Mouse (Mus musculus): Measurements from ENCODE around the gene Vav1. TPM values are rescaled to one million over a fixed set of nuclear protein-coding genes. Genes with fewer than 3 reads are reported as not detected.

The Vav1 gene
- total and polyA plus RNA-seq, 3 experiments, result 1.9 to 2.2 (median 2.0) TPM

DNA sequence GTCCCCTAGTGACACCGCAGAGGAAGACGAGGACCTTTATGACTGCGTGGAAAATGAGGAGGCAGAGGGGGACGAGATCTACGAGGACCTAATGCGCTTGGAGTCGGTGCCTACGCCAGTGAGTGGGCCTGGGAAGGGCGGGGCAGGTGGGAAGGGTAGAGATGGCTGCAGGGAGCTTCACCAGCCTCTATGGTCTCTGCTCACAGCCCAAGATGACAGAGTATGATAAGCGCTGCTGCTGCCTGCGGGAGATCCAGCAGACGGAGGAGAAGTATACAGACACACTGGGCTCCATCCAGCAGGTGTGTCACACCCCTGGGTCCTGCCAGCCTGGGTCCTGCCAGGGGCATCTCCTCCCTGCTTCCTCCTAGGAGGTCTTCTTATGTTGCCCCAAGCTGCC, 18.1 kb downstream of the Vav1 start:
- Histone ChIP-seq H3K4me1 (ENCODE audit: control insufficient read depth, insufficient read depth, low read length) (no peaks in the 10 kb centered on the region), H3K9ac (ENCODE audit: low read depth, low read length) (no peak overlapping the region), H3K36me3 (ENCODE audit: control insufficient read depth, insufficient read depth, low read length) (no peaks in the 10 kb centered on the region), H3K27ac (no peak overlapping the region), H3K79me2 (replicated peaks; ENCODE audit: control insufficient read depth, insufficient read depth, low read length) (no peaks in the 10 kb centered on the region), H3K4me3 (no peak overlapping the region), H3K27me3 (ENCODE audit: control insufficient read depth, insufficient read depth, low read length) (no peaks in the 10 kb centered on the region)
- intact Hi-C loops (cut with DNase I), result no loop called here
- TF ChIP-seq EP300 (IDR thresholded peaks at IDR 0.05; ENCODE audit: insufficient read depth, low read depth, low read length) (no peak), CTCF (IDR thresholded peaks at IDR 0.05) (no peak), POLR2A (IDR thresholded peaks at IDR 0.05; ENCODE audit: insufficient read depth, low read depth, low read length) (no peak)
- WGBS, result 83% methylated on average over 12 of the region's 12 CpGs
- DNase-seq, result no peak

GRCm38 (mm10) chr17:57305593-57305992, 26.7 kb downstream of the Vav1 start:
- Histone ChIP-seq H3K27me3 (ENCODE audit: control insufficient read depth, insufficient read depth, low read length) (no peaks in the 10 kb centered on the region), H3K36me3 (ENCODE audit: control insufficient read depth, insufficient read depth, low read length) (no peaks in the 10 kb centered on the region), H3K27ac (no peak overlapping the region), H3K9ac (ENCODE audit: low read depth, low read length) (no peak overlapping the region), H3K4me3 (no peak overlapping the region), H3K4me1 (ENCODE audit: control insufficient read depth, insufficient read depth, low read length) (no peaks in the 10 kb centered on the region), H3K79me2 (replicated peaks; ENCODE audit: control insufficient read depth, insufficient read depth, low read length) (no peaks in the 10 kb centered on the region)
- DNase-seq, result no peak
- WGBS, result 63% methylated on average over 4 of the region's 4 CpGs
- TF ChIP-seq CTCF (IDR thresholded peaks at IDR 0.05), result no peak
- no peak for TF ChIP-seq POLR2A (IDR thresholded peaks at IDR 0.05; ENCODE audit: insufficient read depth, low read depth, low read length)
- TF ChIP-seq EP300 (IDR thresholded peaks at IDR 0.05; ENCODE audit: insufficient read depth, low read depth, low read length), result no peak
- intact Hi-C loops (cut with DNase I), result no loop called here

- H3K4me3 ChIP-seq, result no peak overlapping the region
- no peak overlapping the region for H3K9ac ChIP-seq (ENCODE audit: low read depth, low read length)
- 64% methylated on average over 6 of the region's 6 CpGs for WGBS
- H3K27ac ChIP-seq, result no peak overlapping the region
- no peaks in the 10 kb centered on the region for H3K79me2 ChIP-seq (replicated peaks; ENCODE audit: control insufficient read depth, insufficient read depth, low read length)
- no peak for TF ChIP-seq EP300 (IDR thresholded peaks at IDR 0.05; ENCODE audit: insufficient read depth, low read depth, low read length)
- TF ChIP-seq POLR2A (IDR thresholded peaks at IDR 0.05; ENCODE audit: insufficient read depth, low read depth, low read length), result no peak
- TF ChIP-seq CTCF (IDR thresholded peaks at IDR 0.05), result no peak
- H3K27me3 ChIP-seq (ENCODE audit: control insufficient read depth, insufficient read depth, low read length), result no peaks in the 10 kb centered on the region
- DNase-seq, result no peak
- H3K4me1 ChIP-seq (ENCODE audit: control insufficient read depth, insufficient read depth, low read length), result no peaks in the 10 kb centered on the region
- no peaks in the 10 kb centered on the region for H3K36me3 ChIP-seq (ENCODE audit: control insufficient read depth, insufficient read depth, low read length)
- intact Hi-C loops (cut with DNase I), result no loop called here
Observed at GRCm38 (mm10) chr17:57307074-57307473, 28.2 kb downstream of the Vav1 start.

GRCm38 (mm10) chr17:57311801-57312200, 32.9 kb downstream of the Vav1 start:
- intact Hi-C loops (cut with DNase I), result no loop called here
- Histone ChIP-seq H3K27me3 (ENCODE audit: control insufficient read depth, insufficient read depth, low read length) (no peaks in the 10 kb centered on the region), H3K9ac (ENCODE audit: low read depth, low read length) (no peak overlapping the region), H3K79me2 (replicated peaks; ENCODE audit: control insufficient read depth, insufficient read depth, low read length) (no peaks in the 10 kb centered on the region), H3K4me1 (ENCODE audit: control insufficient read depth, insufficient read depth, low read length) (no peaks in the 10 kb centered on the region), H3K36me3 (ENCODE audit: control insufficient read depth, insufficient read depth, low read length) (no peaks in the 10 kb centered on the region), H3K4me3 (no peak overlapping the region), H3K27ac (no peak overlapping the region)
- TF ChIP-seq CTCF (IDR thresholded peaks at IDR 0.05), result no peak
- WGBS, result 35% methylated on average over 13 of the region's 13 CpGs
- DNase-seq, result no peak

GRCm38 (mm10) chr17:57327615-57328014, 48.7 kb downstream of the Vav1 start:
- Histone ChIP-seq H3K9ac (ENCODE audit: low read depth, low read length) (no peak overlapping the region), H3K36me3 (ENCODE audit: control insufficient read depth, insufficient read depth, low read length) (no peaks in the 10 kb centered on the region), H3K27ac (no peak overlapping the region), H3K4me3 (no peak overlapping the region), H3K4me1 (ENCODE audit: control insufficient read depth, insufficient read depth, low read length) (no peaks in the 10 kb centered on the region), H3K27me3 (ENCODE audit: control insufficient read depth, insufficient read depth, low read length) (no peaks in the 10 kb centered on the region), H3K79me2 (replicated peaks; ENCODE audit: control insufficient read depth, insufficient read depth, low read length) (no peaks in the 10 kb centered on the region)
- WGBS, result 32% methylated on average over 8 of the region's 8 CpGs
- TF ChIP-seq EP300 (IDR thresholded peaks at IDR 0.05; ENCODE audit: insufficient read depth, low read depth, low read length), result no peak
- no peak for TF ChIP-seq POLR2A (IDR thresholded peaks at IDR 0.05; ENCODE audit: insufficient read depth, low read depth, low read length)
- TF ChIP-seq CTCF (IDR thresholded peaks at IDR 0.05), result no peak
- intact Hi-C loops (cut with DNase I), result no loop called here
- no peak for DNase-seq

DNA sequence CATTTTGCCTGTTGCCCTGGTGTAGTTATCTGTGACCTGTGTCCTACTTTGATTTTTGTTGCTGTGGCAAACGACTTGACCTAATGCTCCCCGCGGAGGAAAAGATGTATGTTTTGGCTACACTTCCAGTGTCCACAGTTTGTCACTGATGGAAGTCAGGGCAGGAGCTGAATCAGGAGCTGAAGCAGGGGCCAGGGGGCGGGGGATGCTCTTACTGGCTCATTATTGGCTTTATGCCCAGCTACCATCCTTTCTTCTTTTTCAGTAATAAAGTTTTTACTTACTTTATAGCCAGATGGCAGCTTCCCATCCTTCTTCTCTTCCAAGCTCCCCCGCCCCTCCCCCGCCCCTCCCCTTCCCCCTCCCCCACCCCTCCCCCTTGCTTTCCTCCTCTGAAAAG, 50.0 kb downstream of the Vav1 start:
- WGBS, result 17% methylated on average over 6 of the region's 6 CpGs
- no peak for TF ChIP-seq POLR2A (IDR thresholded peaks at IDR 0.05; ENCODE audit: insufficient read depth, low read depth, low read length)
- TF ChIP-seq EP300 (IDR thresholded peaks at IDR 0.05; ENCODE audit: insufficient read depth, low read depth, low read length), result no peak
- no peak for TF ChIP-seq CTCF (IDR thresholded peaks at IDR 0.05)
- H3K4me1 ChIP-seq (ENCODE audit: control insufficient read depth, insufficient read depth, low read length), result no peaks in the 10 kb centered on the region
- H3K27ac ChIP-seq, result no peak overlapping the region
- no peak for DNase-seq
- H3K36me3 ChIP-seq (ENCODE audit: control insufficient read depth, insufficient read depth, low read length), result no peaks in the 10 kb centered on the region
- intact Hi-C loops (cut with DNase I), result no loop called here
- no peaks in the 10 kb centered on the region for H3K79me2 ChIP-seq (replicated peaks; ENCODE audit: control insufficient read depth, insufficient read depth, low read length)
- H3K9ac ChIP-seq (ENCODE audit: low read depth, low read length), result no peak overlapping the region
- H3K4me3 ChIP-seq, result no peak overlapping the region
- H3K27me3 ChIP-seq (ENCODE audit: control insufficient read depth, insufficient read depth, low read length), result no peaks in the 10 kb centered on the region

Data from heart, adult 2 months (tissue).